Mouse (Mus musculus): ENCODE data around the gene Trim62.

DNA sequence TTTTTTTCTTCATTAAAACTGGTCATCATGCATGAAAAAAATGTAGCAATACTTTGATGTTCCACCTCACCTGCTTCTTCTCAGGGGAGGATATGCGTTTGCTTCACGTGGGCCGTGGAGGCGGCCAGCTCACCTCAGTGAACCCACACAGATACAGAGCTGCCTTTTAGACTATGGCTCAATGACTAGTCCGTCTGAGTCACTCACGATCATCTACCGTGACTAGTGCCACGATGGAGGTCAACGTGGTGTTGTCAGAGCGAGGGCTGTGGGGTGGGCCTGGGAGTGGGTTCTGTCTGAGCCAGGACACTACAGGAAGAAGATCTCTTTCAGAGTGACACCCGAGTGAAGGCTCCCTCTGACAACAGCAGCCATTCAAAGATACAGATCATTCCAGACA lies 30.3 kb upstream of the Trim62 start:
- TF ChIP-seq FLI1 (IDR thresholded peaks at IDR 0.05; ENCODE audit: low read length) (no peak), GATA1 (IDR thresholded peaks at IDR 0.05; ENCODE audit: borderline replicate concordance, low read length) (no peak)
